Mouse (Mus musculus) 416B (cell line): ENCODE measurements at regions not wholly inside any gene's neighbourhood (a gene's known extent, or its start where the extent isn't known, plus 50 kb on each side); places are given as distances from the start of the nearest gene placed in this dataset.
"Not testable (repeated sequence)": the region's sequence is repeated elsewhere in the genome, so short reads cannot be mapped to it uniquely, and the experiment has no call there.

ENCODE experiments used
- DNase-seq: peaks from one replicate; pipeline ENCODE4 v3.0.0; 2011; ENCODE audit warnings: low read depth

- no peak for DNase-seq
Observed at GRCm38 (mm10) chrX:70606349-70606748, 129.4 kb upstream of the Tmem185a start.

GRCm38 (mm10) chrX:70582344-70582743, 105.4 kb upstream of the Tmem185a start:
- peak; percentile 25 for DNase-seq

GRCm38 (mm10) chrX:70580171-70580570, 103.2 kb upstream of the Tmem185a start:
- DNase-seq: no peak

DNA sequence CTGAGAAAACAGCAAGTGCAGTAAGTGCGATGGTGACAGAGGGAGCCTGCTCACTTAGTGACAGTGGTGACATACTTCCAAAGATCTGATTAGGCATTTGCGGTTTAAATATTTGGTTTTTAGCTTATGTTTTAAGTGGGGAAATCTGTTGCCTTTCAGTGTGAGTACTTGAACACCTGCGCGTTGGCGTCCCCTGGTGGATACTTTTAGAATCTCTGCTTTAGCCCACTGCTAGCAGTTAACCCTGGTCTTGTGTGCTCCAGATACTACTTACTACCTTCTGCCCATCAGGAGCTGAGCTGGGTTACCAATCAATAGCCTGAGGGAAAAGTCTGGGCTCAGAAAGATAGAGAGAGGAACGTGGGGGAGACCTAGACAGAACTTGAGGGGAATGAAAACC, 97.3 kb upstream of the Tmem185a start:
- DNase-seq: not testable (repeated sequence)

GRCm38 (mm10) chrX:70570586-70570985, 93.6 kb upstream of the Tmem185a start:
- DNase-seq: peak; percentile 16

DNA sequence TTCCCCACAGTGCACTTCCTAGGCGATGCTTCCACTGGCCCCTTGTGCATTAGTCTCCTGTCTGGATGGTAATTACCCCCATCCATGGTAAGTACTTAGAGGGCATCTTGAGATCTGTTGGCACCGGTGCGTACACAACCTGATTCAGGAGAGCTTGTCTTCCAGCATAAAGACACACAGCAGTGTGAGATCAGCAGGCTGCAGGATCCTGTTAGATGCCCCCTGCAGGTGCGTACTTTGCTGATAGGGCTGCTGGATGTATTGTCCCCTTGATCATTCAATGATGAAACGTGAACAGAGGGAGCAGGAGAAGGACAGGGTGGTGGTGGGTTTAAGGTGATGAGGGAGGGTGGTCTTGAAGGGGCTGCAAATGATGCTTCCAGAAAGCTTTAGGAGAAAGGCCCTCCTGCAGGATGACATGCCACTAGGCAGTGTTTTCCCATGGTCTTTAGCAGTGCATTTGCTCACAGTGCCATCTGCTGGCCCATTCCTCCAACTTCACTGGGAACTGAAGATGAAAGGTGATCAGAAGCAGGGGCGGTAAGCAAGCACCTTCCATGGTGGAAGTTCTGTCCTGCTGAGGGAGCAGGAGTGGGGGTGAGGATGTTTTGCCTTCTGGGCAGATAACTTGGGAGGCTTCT, 92.5 kb upstream of the Tmem185a start:
- DNase-seq: not testable (repeated sequence)
